Mouse (Mus musculus) heart, embryonic 12.5 days (tissue): ENCODE results near the gene Gm20388. TPM values are rescaled to one million over a fixed set of nuclear protein-coding genes. Genes with fewer than 3 reads are reported as not detected.

Experiments
- microRNA counts: library from miRNA; unstranded; fragments of <30 nt; microRNA quantifications from one replicate; lab custom pipeline; 2017
- microRNA-seq: library from miRNA; unstranded; fragments of <30 nt; microRNA quantifications from one replicate; pipeline ENCODE4, GENCODE M21; 2017
- polyA plus RNA-seq: library from polyadenylated mRNA; unstranded; fragments of >200 nt; fragmentation: Nextera tagmentation; extraction: Ambion mirVana; gene quantifications from 2 replicates; pipeline ENCODE4 v1.2.1, GENCODE M21; 2016

Gm20388 gene
- polyA plus RNA-seq, 1 experiment from 2014 or later, result not detected

MicroRNAs encoded within 50 kb of the gene (microRNA counts, 519-probe panel; counts per million panel counts)
- not detected for microRNA mmu-miR-1967 (lab: Ali Mortazavi, UCI)

Small RNA genes lying within 50 kb of the gene (microRNA-seq; reads per million reads assigned to microRNA genes)
- gene Gm22715 (not detected), gene Gm24366 (not detected), gene Gm27530 (not detected), gene Mir1967 (not detected), gene Mir6396 (not detected), gene Mir7079 (not detected), gene Mir7080 (not detected), gene Mir7237 (0.71 reads per million), gene Mir7687 (0.94 reads per million)

Other genes starting within 250 kb of the Gm20388 start
- gene Wfdc1, start 244.5 kb upstream of the Gm20388 start, polyA plus RNA-seq, result 3.1 and 3.5 TPM in 2 replicates
- 0.33 and 0.38 TPM in 2 replicates for gene Atp2c2, start 210.8 kb upstream of the Gm20388 start, polyA plus RNA-seq
- gene Tldc1, start 132.4 kb upstream of the Gm20388 start, polyA plus RNA-seq, result 14.6 and 14.8 TPM in 2 replicates
- 40.6 and 54.2 TPM in 2 replicates for gene Cotl1, start 70.3 kb upstream of the Gm20388 start, polyA plus RNA-seq
- 10.3 and 12.5 TPM in 2 replicates for gene Klhl36, start 48.6 kb upstream of the Gm20388 start, polyA plus RNA-seq
- 112 and 116 TPM in 2 replicates for gene Usp10, start 481 bp upstream of the Gm20388 start, polyA plus RNA-seq
- 3.7 and 4.1 TPM in 2 replicates for gene Crispld2, start 81.6 kb downstream of the Gm20388 start, polyA plus RNA-seq
- 33.9 and 34.9 TPM in 2 replicates for gene Zdhhc7, start 190.6 kb downstream of the Gm20388 start, polyA plus RNA-seq
- 13.8 and 14.4 TPM in 2 replicates for gene 6430548M08Rik, start 203.3 kb downstream of the Gm20388 start, polyA plus RNA-seq